Mouse (Mus musculus) liver, embryonic 14.5 days (tissue): ENCODE data around the gene Clasp1. TPM values are rescaled to one million over a fixed set of nuclear protein-coding genes. Genes with fewer than 3 reads are reported as not detected.

Source experiments
- ATAC-seq: fragments of 200-750 bp; cut with Nextera tagmentation; 2 replicates; pipeline ENCODE4 v1.8.0; 2017; ENCODE audit warnings: moderate number of reproducible peaks, mild to moderate bottlenecking, moderate library complexity; ENCODE audit not compliant: insufficient read depth
- DNase-seq, 3 experiments: peaks; one replicate each; pipeline ENCODE4 v3.0.0-alpha.2; 2012 to 2013; ENCODE audit warnings: low read depth in 3 of 3, low spot score in 3 of 3
- H3K27ac ChIP-seq: fragments of 300-500 bp; sonication (generic); 2 replicates; pipeline ENCODE4 v1.5.1; 2014; ENCODE audit warnings: moderate library complexity, mild to moderate bottlenecking, control low read depth, inconsistent platforms
- H3K27me3 ChIP-seq: fragments of 300-500 bp; sonication (generic); 2 replicates; pipeline ENCODE4 v1.6.1; 2014; ENCODE audit warnings: mild to moderate bottlenecking, low read length, moderate library complexity; ENCODE audit not compliant: control insufficient read depth, insufficient read depth
- H3K36me3 ChIP-seq: fragments of 300-500 bp; sonication (generic); replicated peaks from 2 replicates; pipeline ENCODE4 v1.6.1; 2014; ENCODE audit warnings: low read depth; ENCODE audit not compliant: control insufficient read depth, insufficient read depth
- H3K4me1 ChIP-seq, 2 experiments: fragments of 200-500 bp in 1 of 2; fragments of 300-500 bp in 1 of 2; sonication (generic) in 1 of 2; replicated peaks; 2 replicates each; pipeline ENCODE4 v1.6.1; 2012 to 2014; ENCODE audit warnings: antibody characterized with exemption in 1 of 2, inconsistent platforms in 1 of 2, low read length in 1 of 2; ENCODE audit not compliant: control insufficient read depth in 2 of 2, insufficient read depth in 2 of 2
- H3K4me2 ChIP-seq: fragments of 300-500 bp; sonication (generic); 2 replicates; pipeline ENCODE4 v1.6.1; 2014; ENCODE audit warnings: low read depth, mild to moderate bottlenecking, control low read depth, moderate library complexity
- H3K4me3 ChIP-seq, 2 experiments: fragments of 200-500 bp in 1 of 2; fragments of 300-500 bp in 1 of 2; sonication (generic) in 1 of 2; 2 replicates each; pipeline ENCODE4 v1.5.1; 2012 to 2014; ENCODE audit warnings: low read depth in 2 of 2, low read length in 2 of 2, mild to moderate bottlenecking in 2 of 2, control low read depth in 1 of 2, inconsistent platforms in 1 of 2, moderate library complexity in 1 of 2; ENCODE audit not compliant: insufficient read depth in 1 of 2
- H3K9ac ChIP-seq: fragments of 300-500 bp; sonication (generic); replicated peaks from 2 replicates; pipeline ENCODE4 v1.6.1; 2014; ENCODE audit warnings: mild to moderate bottlenecking, control low read depth, moderate library complexity
- H3K9me3 ChIP-seq: fragments of 300-500 bp; sonication (generic); 2 replicates; pipeline ENCODE4 v1.6.1; 2016; ENCODE audit warnings: low read length, mixed read lengths; ENCODE audit not compliant: control insufficient read depth
- CTCF ChIP-seq: IDR thresholded peaks from 2 replicates; pipeline ENCODE4 v1.5.1; 2016; ENCODE audit warnings: antibody characterized with exemption, low read depth, control low read depth
- EP300 ChIP-seq: IDR thresholded peaks from 2 replicates; pipeline ENCODE4 v1.6.1; 2016; ENCODE audit warnings: antibody characterized with exemption, low read depth
- WGBS: fragments of 180-500 bp; shearing (Covaris S2); extraction: QIAGEN DNeasy Blood & Tissue Kit; methylation state at CpG from one replicate; pipeline ENCODE4 v1.1.7; 2014; ENCODE audit not compliant: insufficient replicate concordance; 5-methylcytosine and 5-hydroxymethylcytosine counted together
- polyA plus RNA-seq, 2 experiments: library from polyadenylated mRNA; depleted of rRNA in 1 of 2; stranded (reverse) in 1 of 2; unstranded in 1 of 2; fragments of >200 nt; fragmentation: Nextera tagmentation in 1 of 2; extraction: Ambion mirVana in 1 of 2; gene quantifications; 2 replicates each; pipeline versions ENCODE4 v1.2.1 to v1.2.3; 2012 to 2014

The Clasp1 gene
- polyA plus RNA-seq, 2 experiments = 6.5 to 8.8 TPM

DNA sequence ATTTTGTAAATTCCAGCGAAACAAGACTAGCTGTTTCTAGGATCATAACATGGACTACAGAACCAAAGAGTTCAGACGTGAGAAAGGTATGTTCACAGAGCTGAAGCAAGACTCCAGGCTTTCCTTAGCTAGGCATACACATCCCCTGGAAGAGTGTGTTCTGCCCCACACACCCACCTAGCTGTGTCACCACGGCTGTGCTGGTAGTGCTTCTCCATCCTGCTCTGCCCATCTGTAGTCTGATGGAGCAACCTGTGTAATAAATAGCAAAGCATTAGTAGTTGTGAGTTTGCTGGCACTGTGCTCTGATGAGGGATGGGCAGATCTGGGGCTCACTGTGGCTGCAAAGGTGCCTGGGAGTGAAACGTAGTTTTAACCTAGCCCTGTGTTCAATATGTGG lies 163.2 kb downstream of the Clasp1 start:
- no peaks in the 10 kb centered on the region for H3K9me3 ChIP-seq
- H3K4me1 ChIP-seq = no peaks in the 10 kb centered on the region
- no peak for TF ChIP-seq CTCF
- TF ChIP-seq EP300 = no peak
- WGBS = 77% methylated on average over 4 of the region's 4 CpGs
- no peak overlapping the region for H3K27ac ChIP-seq
- no peak overlapping the region for H3K4me3 ChIP-seq
- ATAC-seq (no peak), DNase-seq (no peak)
- no peak overlapping the region for H3K9ac ChIP-seq
- peaks cover 10% of the 10 kb centered on the region for H3K36me3 ChIP-seq
- H3K27me3 ChIP-seq = no peaks in the 10 kb centered on the region
- H3K4me2 ChIP-seq = no peak overlapping the region

DNA sequence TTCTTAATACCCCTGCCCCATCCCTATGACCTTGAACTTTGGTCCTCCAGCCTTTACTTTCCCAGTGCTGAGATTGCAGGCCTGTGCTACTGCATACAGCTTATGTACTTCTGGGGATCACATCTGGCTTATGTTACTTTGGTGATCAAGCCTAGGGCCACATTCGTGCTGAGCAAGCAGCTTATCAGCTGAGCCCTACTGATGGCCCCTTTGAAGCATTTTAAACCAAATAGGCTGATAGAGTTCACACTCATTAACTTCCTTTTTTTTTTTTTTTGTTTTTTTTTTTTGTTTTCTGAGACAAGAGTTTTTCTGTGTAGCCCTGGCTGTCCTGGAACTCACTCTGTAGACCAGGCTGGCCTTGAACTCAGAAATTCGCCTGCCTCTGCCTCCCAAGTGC lies 164.2 kb downstream of the Clasp1 start:
- no peaks in the 10 kb centered on the region for H3K4me1 ChIP-seq
- H3K27me3 ChIP-seq = no peaks in the 10 kb centered on the region
- no peaks in the 10 kb centered on the region for H3K9me3 ChIP-seq
- no peak overlapping the region for H3K4me2 ChIP-seq
- no peak for TF ChIP-seq CTCF
- no peak for TF ChIP-seq EP300
- no peak overlapping the region for H3K4me3 ChIP-seq
- 41% methylated on average over 2 of the region's 2 CpGs for WGBS
- peaks cover 10% of the 10 kb centered on the region for H3K36me3 ChIP-seq
- H3K27ac ChIP-seq = no peak overlapping the region
- no peak for DNase-seq
- ATAC-seq = no peak
- H3K9ac ChIP-seq = no peak overlapping the region

DNA sequence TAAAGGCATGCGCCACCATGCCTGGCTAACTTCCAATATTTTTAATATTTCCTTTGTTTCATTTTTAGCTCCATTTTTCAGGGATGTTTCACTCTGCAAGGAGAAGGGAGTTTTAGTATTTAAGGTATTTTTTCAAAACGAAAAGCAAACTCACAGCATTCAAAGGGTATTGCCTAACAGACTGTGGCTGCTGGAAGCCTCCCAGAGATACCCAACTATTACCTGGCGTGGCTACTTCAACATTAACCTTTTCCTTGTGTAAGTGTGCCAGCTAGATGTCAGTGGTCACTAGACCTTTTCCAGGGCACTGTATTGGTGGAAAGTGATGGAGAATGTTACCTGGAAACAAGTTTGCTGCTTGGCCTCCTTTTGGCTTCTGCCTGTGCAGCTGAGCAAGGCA lies 164.6 kb downstream of the Clasp1 start:
- Histone ChIP-seq H3K9me3 (no peaks in the 10 kb centered on the region), H3K36me3 (peaks cover 10% of the 10 kb centered on the region), H3K4me1 (no peaks in the 10 kb centered on the region), H3K4me3 (no peak overlapping the region), H3K4me2 (no peak overlapping the region), H3K27me3 (no peaks in the 10 kb centered on the region), H3K9ac (no peak overlapping the region), H3K27ac (no peak overlapping the region)
- TF ChIP-seq EP300 (no peak), CTCF (no peak)
- DNase-seq (no peak), ATAC-seq (no peak)
- WGBS = 70% methylated on average over 3 of the region's 3 CpGs

DNA sequence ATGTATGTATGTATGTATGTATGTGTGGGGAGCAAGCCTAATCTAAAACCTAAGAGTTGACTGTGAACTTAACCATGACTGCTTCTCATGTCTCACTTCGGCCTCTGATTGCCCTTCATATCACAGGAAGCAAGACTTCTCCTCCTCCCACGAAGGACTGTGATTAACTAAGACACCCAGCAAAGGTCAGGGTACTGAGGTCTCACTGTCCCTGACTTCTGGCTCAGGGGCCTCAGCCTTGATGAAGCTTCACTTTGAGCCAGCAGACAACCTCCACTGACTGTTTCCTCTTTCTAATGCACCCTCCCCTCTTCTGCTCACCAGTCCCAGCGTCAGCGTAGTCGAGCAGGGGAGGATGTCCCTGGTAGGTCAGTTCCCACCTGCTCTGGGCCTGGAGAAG lies 166.1 kb downstream of the Clasp1 start:
- peaks cover 10% of the 10 kb centered on the region for H3K36me3 ChIP-seq
- H3K4me1 ChIP-seq = no peaks in the 10 kb centered on the region
- no peak overlapping the region for H3K4me3 ChIP-seq
- H3K27ac ChIP-seq = no peak overlapping the region
- TF ChIP-seq EP300 (no peak), CTCF (no peak)
- no peak overlapping the region for H3K4me2 ChIP-seq
- 71% methylated on average over 5 of the region's 5 CpGs for WGBS
- H3K27me3 ChIP-seq = no peaks in the 10 kb centered on the region
- ATAC-seq (no peak), DNase-seq (no peak)
- no peak overlapping the region for H3K9ac ChIP-seq
- no peaks in the 10 kb centered on the region for H3K9me3 ChIP-seq

DNA sequence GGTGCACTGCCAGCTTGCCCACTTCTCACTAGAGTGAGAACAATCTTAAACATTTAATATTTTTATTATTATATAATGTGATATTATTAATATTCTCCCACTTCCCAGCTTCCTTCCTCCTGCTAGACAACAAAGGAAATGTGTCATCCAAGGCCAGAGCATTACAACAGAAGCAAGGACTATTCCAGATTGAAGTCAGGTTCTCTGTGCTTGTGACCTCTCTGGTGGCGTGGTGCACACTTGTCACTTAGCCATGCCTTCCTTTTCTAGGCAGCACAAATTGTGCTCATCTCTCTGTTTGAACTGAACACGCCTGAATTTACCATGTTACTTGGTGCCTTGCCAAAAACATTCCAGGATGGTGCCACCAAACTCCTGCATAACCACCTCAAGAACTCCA lies 170.9 kb downstream of the Clasp1 start:
- no peak overlapping the region for H3K27ac ChIP-seq
- no peak for ATAC-seq
- no peaks in the 10 kb centered on the region for H3K4me1 ChIP-seq
- no peaks in the 10 kb centered on the region for H3K27me3 ChIP-seq
- TF ChIP-seq CTCF = no peak
- TF ChIP-seq EP300 = no peak
- H3K36me3 ChIP-seq = peaks cover 5% of the 10 kb centered on the region
- no peak for DNase-seq
- H3K4me2 ChIP-seq = no peak overlapping the region
- no peaks in the 10 kb centered on the region for H3K9me3 ChIP-seq
- H3K4me3 ChIP-seq = no peak overlapping the region
- 65% methylated on average over 2 of the region's 2 CpGs for WGBS
- no peak overlapping the region for H3K9ac ChIP-seq
